Mouse (Mus musculus): ENCODE measurements at regions not wholly inside any gene's neighbourhood (a gene's known extent, or its start where the extent isn't known, plus 50 kb on each side); places are given as distances from the start of the nearest gene placed in this dataset.

DNA sequence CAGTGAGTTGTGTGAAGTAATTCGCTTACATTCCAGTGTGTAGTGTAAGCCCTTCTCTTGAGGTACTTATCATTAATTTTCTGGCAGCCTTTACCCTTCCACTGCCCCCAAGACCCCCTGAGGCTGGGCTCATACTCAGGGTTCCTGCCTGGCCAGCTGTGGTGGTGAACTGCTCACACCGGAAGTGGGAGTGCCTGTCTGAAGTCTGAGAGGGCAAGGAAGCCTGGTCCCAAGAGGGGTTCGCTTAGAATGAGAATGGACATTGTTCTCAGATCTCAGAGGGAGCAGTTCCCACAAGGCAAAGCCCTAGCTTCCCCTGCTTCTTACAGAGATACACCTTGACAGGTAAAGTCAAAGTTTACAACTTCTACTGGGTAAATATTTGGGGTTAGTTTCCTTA, 138.1 kb upstream of the Klf3 start:
- Histone ChIP-seq H3K36me3 (ENCODE audit: control insufficient read depth, insufficient read depth, low read length, poor library complexity, severe bottlenecking) (no peaks in the 10 kb centered on the region), H3K9ac (ENCODE audit: low read depth, poor library complexity, severe bottlenecking) (no peak overlapping the region), H3K4me3 (ENCODE audit: low read depth, low read length) (no peak overlapping the region), H3K9me3 (replicated peaks; ENCODE audit: control insufficient read depth, insufficient read depth, low read length, poor library complexity, severe bottlenecking) (no peaks in the 10 kb centered on the region), H3K27me3 (ENCODE audit: control insufficient read depth, insufficient read depth, low read length, poor library complexity, severe bottlenecking) (no peaks in the 10 kb centered on the region), H3K4me1 (ENCODE audit: control insufficient read depth, insufficient read depth, low read length) (peaks cover 1% of the 10 kb centered on the region), H3K27ac (ENCODE audit: insufficient read depth, low read length) (no peak overlapping the region)
- TF ChIP-seq CTCF (IDR thresholded peaks at IDR 0.05; ENCODE audit: low read depth, low read length) (no peak), EP300 (IDR thresholded peaks at IDR 0.05; ENCODE audit: insufficient read depth, low read depth, low read length) (peak; percentile 56; the same call in 1 of the 2 replicates)

DNA sequence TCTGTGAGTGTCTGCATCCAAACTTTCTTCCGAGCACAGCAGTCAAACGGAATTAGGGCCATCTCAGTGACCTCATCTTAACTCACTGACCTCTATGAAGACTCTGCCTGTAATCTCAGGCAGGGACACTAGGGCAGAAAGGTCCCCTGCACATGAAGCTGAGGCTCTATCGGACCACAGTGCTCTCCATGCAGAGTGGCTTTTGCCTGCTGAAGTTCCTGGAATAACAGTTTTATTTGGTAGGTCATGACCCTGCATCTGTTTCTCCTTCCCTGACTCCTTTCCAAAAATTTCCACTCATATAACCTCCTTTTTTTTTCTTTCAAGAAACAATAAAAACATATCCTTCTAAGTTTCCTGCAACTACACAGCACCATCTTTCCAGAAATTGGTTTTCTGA, 136.9 kb upstream of the Klf3 start:
- H3K9ac ChIP-seq (ENCODE audit: low read depth, poor library complexity, severe bottlenecking), result no peak overlapping the region
- no peaks in the 10 kb centered on the region for H3K9me3 ChIP-seq (replicated peaks; ENCODE audit: control insufficient read depth, insufficient read depth, low read length, poor library complexity, severe bottlenecking)
- H3K27me3 ChIP-seq (ENCODE audit: control insufficient read depth, insufficient read depth, low read length, poor library complexity, severe bottlenecking), result no peaks in the 10 kb centered on the region
- H3K4me3 ChIP-seq (ENCODE audit: low read depth, low read length), result no peak overlapping the region
- H3K4me1 ChIP-seq (ENCODE audit: control insufficient read depth, insufficient read depth, low read length), result peaks cover 1% of the 10 kb centered on the region
- no peak overlapping the region for H3K27ac ChIP-seq (ENCODE audit: insufficient read depth, low read length)
- no peaks in the 10 kb centered on the region for H3K36me3 ChIP-seq (ENCODE audit: control insufficient read depth, insufficient read depth, low read length, poor library complexity, severe bottlenecking)
- TF ChIP-seq CTCF (IDR thresholded peaks at IDR 0.05; ENCODE audit: low read depth, low read length) (no peak), EP300 (IDR thresholded peaks at IDR 0.05; ENCODE audit: insufficient read depth, low read depth, low read length) (no peak), POLR2A (IDR thresholded peaks at IDR 0.05; ENCODE audit: insufficient read depth, low read length) (no peak)

GRCm38 (mm10) chr5:64667053-64667452, 136.1 kb upstream of the Klf3 start:
- no peak for TF ChIP-seq EP300 (IDR thresholded peaks at IDR 0.05; ENCODE audit: insufficient read depth, low read depth, low read length)
- TF ChIP-seq CTCF (IDR thresholded peaks at IDR 0.05; ENCODE audit: low read depth, low read length), result no peak
- no peak for TF ChIP-seq POLR2A (IDR thresholded peaks at IDR 0.05; ENCODE audit: insufficient read depth, low read length)

GRCm38 (mm10) chr5:64673861-64674260, 129.3 kb upstream of the Klf3 start:
- H3K9me3 ChIP-seq (replicated peaks; ENCODE audit: control insufficient read depth, insufficient read depth, low read length, poor library complexity, severe bottlenecking), result no peaks in the 10 kb centered on the region
- no peak overlapping the region for H3K27ac ChIP-seq (ENCODE audit: insufficient read depth, low read length)
- H3K4me3 ChIP-seq (ENCODE audit: low read depth, low read length), result no peak overlapping the region
- H3K4me1 ChIP-seq (ENCODE audit: control insufficient read depth, insufficient read depth, low read length), result no peaks in the 10 kb centered on the region
- H3K36me3 ChIP-seq (ENCODE audit: control insufficient read depth, insufficient read depth, low read length, poor library complexity, severe bottlenecking), result no peaks in the 10 kb centered on the region
- no peak for TF ChIP-seq POLR2A (IDR thresholded peaks at IDR 0.05; ENCODE audit: insufficient read depth, low read length)
- TF ChIP-seq EP300 (IDR thresholded peaks at IDR 0.05; ENCODE audit: insufficient read depth, low read depth, low read length), result no peak
- no peak for TF ChIP-seq CTCF (IDR thresholded peaks at IDR 0.05; ENCODE audit: low read depth, low read length)
- no peak overlapping the region for H3K9ac ChIP-seq (ENCODE audit: low read depth, poor library complexity, severe bottlenecking)
- H3K27me3 ChIP-seq (ENCODE audit: control insufficient read depth, insufficient read depth, low read length, poor library complexity, severe bottlenecking), result no peaks in the 10 kb centered on the region

More at GRCm38 (mm10) chr5:64667053-64667452, 136.1 kb upstream of the Klf3 start:
- Histone ChIP-seq H3K27me3 (ENCODE audit: control insufficient read depth, insufficient read depth, low read length, poor library complexity, severe bottlenecking) (no peaks in the 10 kb centered on the region), H3K9me3 (replicated peaks; ENCODE audit: control insufficient read depth, insufficient read depth, low read length, poor library complexity, severe bottlenecking) (no peaks in the 10 kb centered on the region), H3K27ac (ENCODE audit: insufficient read depth, low read length) (no peak overlapping the region), H3K9ac (ENCODE audit: low read depth, poor library complexity, severe bottlenecking) (no peak overlapping the region), H3K36me3 (ENCODE audit: control insufficient read depth, insufficient read depth, low read length, poor library complexity, severe bottlenecking) (no peaks in the 10 kb centered on the region), H3K4me3 (ENCODE audit: low read depth, low read length) (no peak overlapping the region), H3K4me1 (ENCODE audit: control insufficient read depth, insufficient read depth, low read length) (no peaks in the 10 kb centered on the region)

- no peaks in the 10 kb centered on the region for H3K9me3 ChIP-seq (replicated peaks; ENCODE audit: control insufficient read depth, insufficient read depth, low read length, poor library complexity, severe bottlenecking)
- no peak for TF ChIP-seq EP300 (IDR thresholded peaks at IDR 0.05; ENCODE audit: insufficient read depth, low read depth, low read length)
- H3K27ac ChIP-seq (ENCODE audit: insufficient read depth, low read length), result no peak overlapping the region
- H3K9ac ChIP-seq (ENCODE audit: low read depth, poor library complexity, severe bottlenecking), result no peak overlapping the region
- no peaks in the 10 kb centered on the region for H3K4me1 ChIP-seq (ENCODE audit: control insufficient read depth, insufficient read depth, low read length)
- H3K36me3 ChIP-seq (ENCODE audit: control insufficient read depth, insufficient read depth, low read length, poor library complexity, severe bottlenecking), result no peaks in the 10 kb centered on the region
- no peak overlapping the region for H3K4me3 ChIP-seq (ENCODE audit: low read depth, low read length)
- no peaks in the 10 kb centered on the region for H3K27me3 ChIP-seq (ENCODE audit: control insufficient read depth, insufficient read depth, low read length, poor library complexity, severe bottlenecking)
Measured at GRCm38 (mm10) chr5:64676214-64676945, 126.8 kb upstream of the Klf3 start.

- TF ChIP-seq POLR2A (IDR thresholded peaks at IDR 0.05; ENCODE audit: insufficient read depth, low read length) (no peak), EP300 (IDR thresholded peaks at IDR 0.05; ENCODE audit: insufficient read depth, low read depth, low read length) (no peak), CTCF (IDR thresholded peaks at IDR 0.05; ENCODE audit: low read depth, low read length) (no peak)
- H3K9me3 ChIP-seq (replicated peaks; ENCODE audit: control insufficient read depth, insufficient read depth, low read length, poor library complexity, severe bottlenecking), result no peaks in the 10 kb centered on the region
- H3K4me1 ChIP-seq (ENCODE audit: control insufficient read depth, insufficient read depth, low read length), result no peaks in the 10 kb centered on the region
Measured at GRCm38 (mm10) chr5:64676946-64677588, 126.1 kb upstream of the Klf3 start.

More at GRCm38 (mm10) chr5:64676946-64677588, 126.1 kb upstream of the Klf3 start:
- Histone ChIP-seq H3K27ac (ENCODE audit: insufficient read depth, low read length) (no peak overlapping the region), H3K4me3 (ENCODE audit: low read depth, low read length) (no peak overlapping the region), H3K9ac (ENCODE audit: low read depth, poor library complexity, severe bottlenecking) (no peak overlapping the region), H3K27me3 (ENCODE audit: control insufficient read depth, insufficient read depth, low read length, poor library complexity, severe bottlenecking) (no peaks in the 10 kb centered on the region), H3K36me3 (ENCODE audit: control insufficient read depth, insufficient read depth, low read length, poor library complexity, severe bottlenecking) (no peaks in the 10 kb centered on the region)

All from ES-Bruce4 (cell line).